Mouse (Mus musculus): ENCODE data around the gene Myh10. TPM values are rescaled to one million over a fixed set of nuclear protein-coding genes. Genes with fewer than 3 reads are reported as not detected.

The Myh10 gene
- polyA plus RNA-seq (2015; fragmentation: Nextera tagmentation; extraction: Ambion mirVana): 18.5 and 21.5 TPM in 2 replicates

- H3K9ac ChIP-seq: peak within 1 kb of the TSS; percentile 84
- under 1% methylated on average over 51 of the region's 51 CpGs for WGBS (ENCODE audit: insufficient replicate concordance)
- peak; percentile 98 for DNase-seq
Observed at GRCm38 (mm10) chr11:68691321-68692009, at the start of gene Myh10. Myh10 (plus strand) TSS chr11:68691559.

GRCm38 (mm10) chr11:68644781-68645180 is 46.6 kb upstream of the Myh10 start:
- Histone ChIP-seq H3K9ac (no peak overlapping the region), H3K9me3 (replicated peaks) (no peaks in the 10 kb centered on the region), H3K27ac (no peak overlapping the region), H3K4me1 (replicated peaks) (no peaks in the 10 kb centered on the region), H3K4me3 (replicated peaks) (no peak overlapping the region), H3K4me2 (no peak overlapping the region), H3K36me3 (no peaks in the 10 kb centered on the region), H3K27me3 (no peaks in the 10 kb centered on the region)
- 60% methylated on average over 6 of the region's 6 CpGs for WGBS (ENCODE audit: insufficient replicate concordance)
- DNase-seq (no peak), ATAC-seq (ENCODE audit: low read depth) (no peak)

More at GRCm38 (mm10) chr11:68691321-68692009, at the start of gene Myh10:
- no peaks in the 10 kb centered on the region for H3K27me3 ChIP-seq
- no peaks in the 10 kb centered on the region for H3K36me3 ChIP-seq
- H3K4me1 ChIP-seq (replicated peaks): peaks cover 45% of the 10 kb centered on the region
- peak; percentile 97 for ATAC-seq (ENCODE audit: low read depth)
- no peaks in the 10 kb centered on the region for H3K9me3 ChIP-seq (replicated peaks)
- peak within 1 kb of the TSS; percentile 69 for H3K4me3 ChIP-seq (replicated peaks)
- H3K27ac ChIP-seq: peak within 1 kb of the TSS; percentile 88
- H3K4me2 ChIP-seq: peak within 1 kb of the TSS; percentile 86

- Histone ChIP-seq H3K27ac (no peak overlapping the region), H3K9ac (no peak overlapping the region), H3K36me3 (no peaks in the 10 kb centered on the region), H3K4me2 (no peak overlapping the region), H3K9me3 (replicated peaks) (no peaks in the 10 kb centered on the region), H3K4me3 (replicated peaks) (no peak overlapping the region), H3K27me3 (no peaks in the 10 kb centered on the region), H3K4me1 (replicated peaks) (no peaks in the 10 kb centered on the region)
- DNase-seq (no peak), ATAC-seq (ENCODE audit: low read depth) (no peak)
- WGBS (ENCODE audit: insufficient replicate concordance): 47% methylated on average over 5 of the region's 5 CpGs
Observed at GRCm38 (mm10) chr11:68647808-68648207, 43.6 kb upstream of the Myh10 start.

GRCm38 (mm10) chr11:68648385-68649148 is 42.8 kb upstream of the Myh10 start:
- Histone ChIP-seq H3K4me2 (no peak overlapping the region), H3K9me3 (replicated peaks) (no peaks in the 10 kb centered on the region), H3K27me3 (no peaks in the 10 kb centered on the region), H3K9ac (no peak overlapping the region), H3K4me3 (replicated peaks) (no peak overlapping the region), H3K27ac (no peak overlapping the region), H3K36me3 (no peaks in the 10 kb centered on the region), H3K4me1 (replicated peaks) (no peaks in the 10 kb centered on the region)
- ATAC-seq (ENCODE audit: low read depth) (no peak), DNase-seq (no peak)
- WGBS (ENCODE audit: insufficient replicate concordance): 59% methylated on average over 15 of the region's 16 CpGs

GRCm38 (mm10) chr11:68651518-68651917 is 39.8 kb upstream of the Myh10 start:
- Histone ChIP-seq H3K27ac (no peak overlapping the region), H3K4me3 (replicated peaks) (no peak overlapping the region), H3K4me2 (no peak overlapping the region), H3K9me3 (replicated peaks) (no peaks in the 10 kb centered on the region), H3K36me3 (no peaks in the 10 kb centered on the region), H3K27me3 (no peaks in the 10 kb centered on the region), H3K4me1 (replicated peaks) (no peaks in the 10 kb centered on the region), H3K9ac (no peak overlapping the region)
- DNase-seq: no peak
- WGBS (ENCODE audit: insufficient replicate concordance): 62% methylated on average over 2 of the region's 2 CpGs
- ATAC-seq (ENCODE audit: low read depth): no peak

- ATAC-seq (ENCODE audit: low read depth) (no peak), DNase-seq (no peak)
Observed at GRCm38 (mm10) chr11:68655524-68655923, 35.8 kb upstream of the Myh10 start.

GRCm38 (mm10) chr11:68656887-68657685 is 34.3 kb upstream of the Myh10 start:
- no peak for ATAC-seq (ENCODE audit: low read depth)
- 0 out of 2 replicates have a peak overlapping the region, but pooled peaks have one; percentile 18 for H3K27ac ChIP-seq
- 34% methylated on average over 6 of the region's 6 CpGs for WGBS (ENCODE audit: insufficient replicate concordance)

More at GRCm38 (mm10) chr11:68655524-68655923, 35.8 kb upstream of the Myh10 start:
- Histone ChIP-seq H3K36me3 (no peaks in the 10 kb centered on the region), H3K4me3 (replicated peaks) (no peak overlapping the region), H3K4me2 (no peak overlapping the region), H3K27ac (no peak overlapping the region), H3K4me1 (replicated peaks) (peaks cover 10% of the 10 kb centered on the region), H3K9me3 (replicated peaks) (no peaks in the 10 kb centered on the region), H3K9ac (no peak overlapping the region), H3K27me3 (no peaks in the 10 kb centered on the region)
- WGBS (ENCODE audit: insufficient replicate concordance): 33% methylated on average over 1 of the region's 1 CpGs

GRCm38 (mm10) chr11:68657811-68658210 is 33.5 kb upstream of the Myh10 start:
- 58% methylated on average over 9 of the region's 9 CpGs for WGBS (ENCODE audit: insufficient replicate concordance)
- no peaks in the 10 kb centered on the region for H3K36me3 ChIP-seq
- no peaks in the 10 kb centered on the region for H3K9me3 ChIP-seq (replicated peaks)
- no peak overlapping the region for H3K9ac ChIP-seq
- ATAC-seq (ENCODE audit: low read depth) (no peak), DNase-seq (no peak)
- no peak overlapping the region for H3K4me3 ChIP-seq (replicated peaks)
- H3K27me3 ChIP-seq: no peaks in the 10 kb centered on the region
- 0 out of 2 replicates have a peak overlapping the region, but pooled peaks have one; percentile 18 for H3K27ac ChIP-seq
- H3K4me1 ChIP-seq (replicated peaks): peaks cover 10% of the 10 kb centered on the region
- no peak overlapping the region for H3K4me2 ChIP-seq

More at GRCm38 (mm10) chr11:68656887-68657685, 34.3 kb upstream of the Myh10 start:
- no peak for DNase-seq
- Histone ChIP-seq H3K27me3 (no peaks in the 10 kb centered on the region), H3K4me2 (no peak overlapping the region), H3K36me3 (no peaks in the 10 kb centered on the region), H3K4me3 (replicated peaks) (no peak overlapping the region), H3K4me1 (replicated peaks) (peaks cover 10% of the 10 kb centered on the region), H3K9me3 (replicated peaks) (no peaks in the 10 kb centered on the region), H3K9ac (no peak overlapping the region)

GRCm38 (mm10) chr11:68665331-68665730 is 26.0 kb upstream of the Myh10 start:
- H3K4me2 ChIP-seq: no peak overlapping the region
- no peak overlapping the region for H3K9ac ChIP-seq
- no peak for DNase-seq
- H3K36me3 ChIP-seq: no peaks in the 10 kb centered on the region
- no peak for ATAC-seq (ENCODE audit: low read depth)
- H3K27me3 ChIP-seq: no peaks in the 10 kb centered on the region
- H3K9me3 ChIP-seq (replicated peaks): no peaks in the 10 kb centered on the region
- 20% methylated on average over 2 of the region's 2 CpGs for WGBS (ENCODE audit: insufficient replicate concordance)
- H3K4me1 ChIP-seq (replicated peaks): no peaks in the 10 kb centered on the region
- H3K27ac ChIP-seq: no peak overlapping the region
- no peak overlapping the region for H3K4me3 ChIP-seq (replicated peaks)

- WGBS (ENCODE audit: insufficient replicate concordance): 39% methylated on average over 2 of the region's 2 CpGs
- no peaks in the 10 kb centered on the region for H3K36me3 ChIP-seq
- no peaks in the 10 kb centered on the region for H3K9me3 ChIP-seq (replicated peaks)
- H3K4me3 ChIP-seq (replicated peaks): no peak overlapping the region
- no peak overlapping the region for H3K27ac ChIP-seq
- no peak overlapping the region for H3K4me2 ChIP-seq
- H3K4me1 ChIP-seq (replicated peaks): no peaks in the 10 kb centered on the region
- ATAC-seq (ENCODE audit: low read depth) (no peak), DNase-seq (no peak)
- H3K27me3 ChIP-seq: no peaks in the 10 kb centered on the region
- no peak overlapping the region for H3K9ac ChIP-seq
Observed at GRCm38 (mm10) chr11:68666210-68666609, 25.1 kb upstream of the Myh10 start.
